Mouse (Mus musculus): ENCODE measurements around the gene Mis18a. TPM values are rescaled to one million over a fixed set of nuclear protein-coding genes. Genes with fewer than 3 reads are reported as not detected.

The Mis18a gene
- polyA plus RNA-seq, 1 experiment from 2014 or later = 47.2 TPM

GRCm38 (mm10) chr16:90753386-90753941 lies 26.3 kb upstream of the Mis18a start:
- Histone ChIP-seq H3K4me2 (ENCODE audit: low read length) (no peak overlapping the region), H3K9me3 (ENCODE audit: control insufficient read depth, low read length) (no peaks in the 10 kb centered on the region), H3K4me1 (replicated peaks; ENCODE audit: control insufficient read depth, insufficient read depth, low read length) (no peaks in the 10 kb centered on the region), H3K36me3 (ENCODE audit: control insufficient read depth, insufficient read depth) (peaks cover 18% of the 10 kb centered on the region), H3K27me3 (replicated peaks; ENCODE audit: control insufficient read depth, insufficient read depth, low read length) (no peaks in the 10 kb centered on the region), H3K9ac (replicated peaks; ENCODE audit: low read depth, low read length) (no peak overlapping the region), H3K4me3 (replicated peaks; ENCODE audit: low read length) (no peak overlapping the region), H3K27ac (ENCODE audit: low read length) (no peak overlapping the region)
- ATAC-seq = no peak
- 93% methylated on average over 13 of the region's 13 CpGs for WGBS

GRCm38 (mm10) chr16:90748169-90748568 lies 21.0 kb upstream of the Mis18a start:
- Histone ChIP-seq H3K4me2 (ENCODE audit: low read length) (no peak overlapping the region), H3K4me3 (replicated peaks; ENCODE audit: low read length) (no peak overlapping the region), H3K9me3 (ENCODE audit: control insufficient read depth, low read length) (no peaks in the 10 kb centered on the region), H3K36me3 (ENCODE audit: control insufficient read depth, insufficient read depth) (no peaks in the 10 kb centered on the region; the same call in none of the 2 replicates), H3K9ac (replicated peaks; ENCODE audit: low read depth, low read length) (no peak overlapping the region), H3K27ac (ENCODE audit: low read length) (no peak overlapping the region), H3K27me3 (replicated peaks; ENCODE audit: control insufficient read depth, insufficient read depth, low read length) (no peaks in the 10 kb centered on the region), H3K4me1 (replicated peaks; ENCODE audit: control insufficient read depth, insufficient read depth, low read length) (no peaks in the 10 kb centered on the region)
- no peak for ATAC-seq
- WGBS = 97% methylated on average over 7 of the region's 7 CpGs

- H3K4me3 ChIP-seq (replicated peaks; ENCODE audit: low read length) = no peak overlapping the region
- H3K9ac ChIP-seq (replicated peaks; ENCODE audit: low read depth, low read length) = no peak overlapping the region
- H3K27me3 ChIP-seq (replicated peaks; ENCODE audit: control insufficient read depth, insufficient read depth, low read length) = no peaks in the 10 kb centered on the region
- no peak for ATAC-seq
- H3K36me3 ChIP-seq (ENCODE audit: control insufficient read depth, insufficient read depth) = no peaks in the 10 kb centered on the region
- no peak overlapping the region for H3K4me2 ChIP-seq (ENCODE audit: low read length)
- 85% methylated on average over 6 of the region's 6 CpGs for WGBS
- H3K4me1 ChIP-seq (replicated peaks; ENCODE audit: control insufficient read depth, insufficient read depth, low read length) = no peaks in the 10 kb centered on the region
- H3K27ac ChIP-seq (ENCODE audit: low read length) = no peak overlapping the region
- H3K9me3 ChIP-seq (ENCODE audit: control insufficient read depth, low read length) = no peaks in the 10 kb centered on the region
Measured at GRCm38 (mm10) chr16:90747143-90747542, 19.9 kb upstream of the Mis18a start.

GRCm38 (mm10) chr16:90738092-90738956 lies 11.1 kb upstream of the Mis18a start, which contains the start of gene Mrap:
Gene Mrap, plus strand, starts transcription at chr16:90738207.
- H3K4me1 ChIP-seq (replicated peaks; ENCODE audit: control insufficient read depth, insufficient read depth, low read length) = no peaks in the 10 kb centered on the region
- no peaks in the 10 kb centered on the region for H3K27me3 ChIP-seq (replicated peaks; ENCODE audit: control insufficient read depth, insufficient read depth, low read length)
- 88% methylated on average over 26 of the region's 26 CpGs for WGBS
- no peak within 1 kb of the TSS for H3K27ac ChIP-seq (ENCODE audit: low read length)
- H3K4me2 ChIP-seq (ENCODE audit: low read length) = no peak within 1 kb of the TSS
- no peak within 1 kb of the TSS for H3K9ac ChIP-seq (replicated peaks; ENCODE audit: low read depth, low read length)
- ATAC-seq = no peak
- no peaks in the 10 kb centered on the region for H3K36me3 ChIP-seq (ENCODE audit: control insufficient read depth, insufficient read depth)
- no peak within 1 kb of the TSS for H3K4me3 ChIP-seq (replicated peaks; ENCODE audit: low read length)
- H3K9me3 ChIP-seq (ENCODE audit: control insufficient read depth, low read length) = no peaks in the 10 kb centered on the region

- no peak overlapping the region for H3K9ac ChIP-seq (replicated peaks; ENCODE audit: low read depth, low read length)
- no peaks in the 10 kb centered on the region for H3K36me3 ChIP-seq (ENCODE audit: control insufficient read depth, insufficient read depth)
- H3K4me3 ChIP-seq (replicated peaks; ENCODE audit: low read length) = no peak overlapping the region
- H3K4me2 ChIP-seq (ENCODE audit: low read length) = no peak overlapping the region
- no peaks in the 10 kb centered on the region for H3K9me3 ChIP-seq (ENCODE audit: control insufficient read depth, low read length)
- H3K4me1 ChIP-seq (replicated peaks; ENCODE audit: control insufficient read depth, insufficient read depth, low read length) = no peaks in the 10 kb centered on the region
- no peak overlapping the region for H3K27ac ChIP-seq (ENCODE audit: low read length)
- 77% methylated on average over 10 of the region's 10 CpGs for WGBS
- no peaks in the 10 kb centered on the region for H3K27me3 ChIP-seq (replicated peaks; ENCODE audit: control insufficient read depth, insufficient read depth, low read length)
- no peak for ATAC-seq
Measured at GRCm38 (mm10) chr16:90736672-90737270, 9.6 kb upstream of the Mis18a start.

GRCm38 (mm10) chr16:90735611-90736010 lies 8.4 kb upstream of the Mis18a start:
- no peak for ATAC-seq
- WGBS = 78% methylated on average over 4 of the region's 4 CpGs
- peaks cover 4% of the 10 kb centered on the region for H3K9me3 ChIP-seq (ENCODE audit: control insufficient read depth, low read length)
- H3K4me1 ChIP-seq (replicated peaks; ENCODE audit: control insufficient read depth, insufficient read depth, low read length) = no peaks in the 10 kb centered on the region
- no peaks in the 10 kb centered on the region for H3K36me3 ChIP-seq (ENCODE audit: control insufficient read depth, insufficient read depth)
- H3K27ac ChIP-seq (ENCODE audit: low read length) = no peak overlapping the region
- no peak overlapping the region for H3K9ac ChIP-seq (replicated peaks; ENCODE audit: low read depth, low read length)
- no peaks in the 10 kb centered on the region for H3K27me3 ChIP-seq (replicated peaks; ENCODE audit: control insufficient read depth, insufficient read depth, low read length)
- no peak overlapping the region for H3K4me2 ChIP-seq (ENCODE audit: low read length)
- no peak overlapping the region for H3K4me3 ChIP-seq (replicated peaks; ENCODE audit: low read length)

- Histone ChIP-seq H3K9me3 (ENCODE audit: control insufficient read depth, low read length) (peaks cover 4% of the 10 kb centered on the region), H3K4me3 (replicated peaks; ENCODE audit: low read length) (peak overlapping the region; percentile 63), H3K36me3 (ENCODE audit: control insufficient read depth, insufficient read depth) (no peaks in the 10 kb centered on the region), H3K4me1 (replicated peaks; ENCODE audit: control insufficient read depth, insufficient read depth, low read length) (peaks cover 8% of the 10 kb centered on the region), H3K4me2 (ENCODE audit: low read length) (peak overlapping the region; percentile 93), H3K27ac (ENCODE audit: low read length) (no peak overlapping the region), H3K9ac (replicated peaks; ENCODE audit: low read depth, low read length) (peak overlapping the region; percentile 53), H3K27me3 (replicated peaks; ENCODE audit: control insufficient read depth, insufficient read depth, low read length) (no peaks in the 10 kb centered on the region)
- peak; percentile 47; the same call in 1 of the 2 replicates for ATAC-seq
- WGBS = 6% methylated on average over 38 of the region's 38 CpGs
Measured at GRCm38 (mm10) chr16:90726600-90727227, 490 bp downstream of the Mis18a start.

- 99% methylated on average over 4 of the region's 4 CpGs for WGBS
- no peak overlapping the region for H3K27ac ChIP-seq (ENCODE audit: low read length)
- H3K9ac ChIP-seq (replicated peaks; ENCODE audit: low read depth, low read length) = no peak overlapping the region
- ATAC-seq = no peak
- H3K9me3 ChIP-seq (ENCODE audit: control insufficient read depth, low read length) = no peaks in the 10 kb centered on the region
- peaks cover 8% of the 10 kb centered on the region for H3K4me1 ChIP-seq (replicated peaks; ENCODE audit: control insufficient read depth, insufficient read depth, low read length)
- no peaks in the 10 kb centered on the region for H3K36me3 ChIP-seq (ENCODE audit: control insufficient read depth, insufficient read depth)
- no peak overlapping the region for H3K4me2 ChIP-seq (ENCODE audit: low read length)
- H3K4me3 ChIP-seq (replicated peaks; ENCODE audit: low read length) = no peak overlapping the region
- H3K27me3 ChIP-seq (replicated peaks; ENCODE audit: control insufficient read depth, insufficient read depth, low read length) = no peaks in the 10 kb centered on the region
Measured at GRCm38 (mm10) chr16:90724051-90724450, 3.2 kb downstream of the Mis18a start.

- Histone ChIP-seq H3K27me3 (replicated peaks; ENCODE audit: control insufficient read depth, insufficient read depth, low read length) (no peaks in the 10 kb centered on the region), H3K4me3 (replicated peaks; ENCODE audit: low read length) (peak overlapping the region; percentile 29), H3K27ac (ENCODE audit: low read length) (peak overlapping the region; percentile 84), H3K4me1 (replicated peaks; ENCODE audit: control insufficient read depth, insufficient read depth, low read length) (peaks cover 32% of the 10 kb centered on the region), H3K9me3 (ENCODE audit: control insufficient read depth, low read length) (no peaks in the 10 kb centered on the region), H3K9ac (replicated peaks; ENCODE audit: low read depth, low read length) (peak overlapping the region; percentile 43), H3K36me3 (ENCODE audit: control insufficient read depth, insufficient read depth) (no peaks in the 10 kb centered on the region), H3K4me2 (ENCODE audit: low read length) (peak overlapping the region; percentile 56)
- WGBS = 77% methylated on average over 12 of the region's 12 CpGs
- ATAC-seq = no peak
Measured at GRCm38 (mm10) chr16:90710313-90710712, 16.9 kb downstream of the Mis18a start.

Measured in forebrain, embryonic 16.5 days (tissue).